Mouse (Mus musculus): ENCODE data around the gene A630076J17Rik. TPM values are rescaled to one million over a fixed set of nuclear protein-coding genes. Genes with fewer than 3 reads are reported as not detected.

The A630076J17Rik gene
- total and polyA plus RNA-seq, 2 experiments from 2014 or later: not detected

DNA sequence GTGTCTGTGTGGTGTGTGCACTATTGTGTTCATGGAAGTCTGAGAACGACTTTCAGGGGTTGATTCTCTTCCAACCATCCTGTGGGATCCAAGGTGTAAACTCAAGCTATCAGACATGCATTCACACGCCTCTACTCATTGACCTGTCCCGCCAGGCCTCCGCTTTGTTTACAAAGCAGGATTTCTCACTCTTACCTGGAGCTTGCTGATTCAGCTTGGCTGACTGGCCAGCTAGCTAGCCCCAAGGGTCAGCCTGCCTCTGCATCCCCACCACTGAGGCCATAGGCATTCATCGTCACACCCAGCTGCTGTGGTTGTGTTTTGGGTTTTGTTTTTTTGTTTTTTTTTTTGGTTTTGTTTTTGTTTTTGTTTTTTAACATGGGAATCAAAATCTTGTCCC, 1.2 kb upstream of the A630076J17Rik start:
- H3K4me1 ChIP-seq (ENCODE audit: insufficient read depth, low read length): no peaks in the 10 kb centered on the region
- 80% methylated on average over 5 of the region's 5 CpGs for WGBS
- no peak overlapping the region for H3K4me3 ChIP-seq (ENCODE audit: low read length)
- H3K36me3 ChIP-seq (ENCODE audit: insufficient read depth, low read length): no peaks in the 10 kb centered on the region
- no peak for TF ChIP-seq CTCF (IDR thresholded peaks at IDR 0.05; ENCODE audit: low read depth)
- H3K9me3 ChIP-seq (ENCODE audit: low read length): no peaks in the 10 kb centered on the region
- no peaks in the 10 kb centered on the region for H3K27me3 ChIP-seq (ENCODE audit: insufficient read depth, low read length)
- H3K27ac ChIP-seq: no peak overlapping the region
- no peak for ATAC-seq
- H3K4me2 ChIP-seq (ENCODE audit: low read depth, low read length): no peak overlapping the region
- H3K9ac ChIP-seq (replicated peaks; ENCODE audit: low read length): no peak overlapping the region
- no peak for DNase-seq (ENCODE audit: low spot score)

DNA sequence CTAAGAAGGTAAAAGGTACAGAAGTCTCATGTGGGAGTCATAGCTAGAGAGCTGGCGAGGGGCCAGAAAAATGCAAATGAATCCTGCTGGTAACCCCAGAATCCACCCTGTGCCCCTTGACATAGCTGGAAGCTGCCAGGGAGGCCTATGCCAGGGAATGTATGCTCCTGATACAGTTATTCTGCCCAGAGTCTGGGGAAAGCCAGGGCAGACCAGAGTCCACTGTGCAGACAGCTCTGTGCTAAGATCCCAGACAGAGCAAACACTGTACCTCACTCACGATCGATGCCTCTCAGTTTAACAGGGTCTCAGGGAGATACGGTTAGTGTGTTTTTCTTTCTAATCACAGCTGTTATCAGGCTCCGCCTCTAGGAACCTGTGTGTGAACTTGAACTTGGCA, 592 bp upstream of the A630076J17Rik start:
- H3K4me3 ChIP-seq (ENCODE audit: low read length): no peak overlapping the region
- ATAC-seq (no peak), DNase-seq (ENCODE audit: low spot score) (no peak)
- H3K9me3 ChIP-seq (ENCODE audit: low read length): no peaks in the 10 kb centered on the region
- no peaks in the 10 kb centered on the region for H3K4me1 ChIP-seq (ENCODE audit: insufficient read depth, low read length)
- no peak for TF ChIP-seq CTCF (IDR thresholded peaks at IDR 0.05; ENCODE audit: low read depth)
- no peak overlapping the region for H3K9ac ChIP-seq (replicated peaks; ENCODE audit: low read length)
- H3K4me2 ChIP-seq (ENCODE audit: low read depth, low read length): no peak overlapping the region
- H3K27ac ChIP-seq: no peak overlapping the region
- no peaks in the 10 kb centered on the region for H3K27me3 ChIP-seq (ENCODE audit: insufficient read depth, low read length)
- WGBS: 72% methylated on average over 5 of the region's 5 CpGs
- H3K36me3 ChIP-seq (ENCODE audit: insufficient read depth, low read length): no peaks in the 10 kb centered on the region

DNA sequence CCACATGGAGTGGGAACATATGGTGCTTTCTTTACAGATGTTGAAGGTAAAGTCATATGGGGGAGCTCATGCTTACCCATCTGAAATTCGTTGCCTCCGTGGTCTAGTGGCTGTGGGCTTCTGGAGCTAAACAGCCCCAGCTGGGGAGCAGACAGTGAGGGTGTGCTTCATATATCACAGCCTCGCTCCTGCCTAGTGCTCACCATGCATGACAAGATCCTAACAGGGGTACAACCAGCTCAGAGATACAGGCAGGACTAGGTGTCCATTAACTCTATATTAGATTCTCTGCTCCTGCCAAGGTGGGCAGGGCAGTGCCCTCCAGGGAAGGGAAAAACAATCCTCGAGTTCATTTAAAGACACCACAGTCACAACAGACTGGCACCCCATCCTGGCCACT, 788 bp downstream of the A630076J17Rik start:
- H3K36me3 ChIP-seq (ENCODE audit: insufficient read depth, low read length): no peaks in the 10 kb centered on the region
- 65% methylated on average over 4 of the region's 4 CpGs for WGBS
- no peak for DNase-seq (ENCODE audit: low spot score)
- no peak for ATAC-seq
- no peak for TF ChIP-seq CTCF (IDR thresholded peaks at IDR 0.05; ENCODE audit: low read depth)
- H3K4me1 ChIP-seq (ENCODE audit: insufficient read depth, low read length): no peaks in the 10 kb centered on the region
- no peaks in the 10 kb centered on the region for H3K9me3 ChIP-seq (ENCODE audit: low read length)
- no peaks in the 10 kb centered on the region for H3K27me3 ChIP-seq (ENCODE audit: insufficient read depth, low read length)
- H3K4me3 ChIP-seq (ENCODE audit: low read length): no peak overlapping the region
- no peak overlapping the region for H3K27ac ChIP-seq
- no peak overlapping the region for H3K9ac ChIP-seq (replicated peaks; ENCODE audit: low read length)
- H3K4me2 ChIP-seq (ENCODE audit: low read depth, low read length): no peak overlapping the region

DNA sequence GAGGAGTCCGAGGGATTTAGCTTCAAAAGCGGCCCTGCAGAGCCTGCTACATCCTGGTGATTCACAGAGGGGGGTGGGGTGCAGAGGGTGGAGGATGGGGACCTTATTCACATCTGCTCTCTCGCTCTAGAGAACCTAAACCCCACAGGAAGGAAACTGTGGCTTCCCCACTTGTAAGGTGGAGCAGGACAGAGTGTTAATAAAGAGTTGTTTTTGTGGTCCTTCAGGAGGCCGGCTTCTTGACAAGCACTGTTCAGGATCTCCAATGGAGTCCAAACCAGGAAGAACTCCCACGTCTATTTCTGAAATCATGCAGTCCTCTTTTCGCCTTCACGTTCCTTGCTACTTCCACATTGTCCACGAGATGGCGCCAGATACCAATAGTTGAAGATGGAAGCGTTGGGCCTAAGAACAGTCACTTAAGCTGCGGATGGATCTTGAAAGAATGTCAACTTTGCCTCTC, 3.0 kb downstream of the A630076J17Rik start:
- Histone ChIP-seq H3K4me2 (ENCODE audit: low read depth, low read length) (no peak overlapping the region), H3K4me3 (ENCODE audit: low read length) (no peak overlapping the region; the same call in 1 of the 2 replicates), H3K9ac (replicated peaks; ENCODE audit: low read length) (no peak overlapping the region), H3K9me3 (ENCODE audit: low read length) (no peaks in the 10 kb centered on the region), H3K36me3 (ENCODE audit: insufficient read depth, low read length) (no peaks in the 10 kb centered on the region), H3K27ac (no peak overlapping the region), H3K27me3 (ENCODE audit: insufficient read depth, low read length) (no peaks in the 10 kb centered on the region), H3K4me1 (ENCODE audit: insufficient read depth, low read length) (no peaks in the 10 kb centered on the region)
- 7% methylated on average over 11 of the region's 11 CpGs for WGBS
- DNase-seq (ENCODE audit: low spot score) (peak; percentile 91), ATAC-seq (peak; percentile 63; the same call in 1 of the 2 replicates)
- TF ChIP-seq CTCF (IDR thresholded peaks at IDR 0.05; ENCODE audit: low read depth): peak; percentile 97

DNA sequence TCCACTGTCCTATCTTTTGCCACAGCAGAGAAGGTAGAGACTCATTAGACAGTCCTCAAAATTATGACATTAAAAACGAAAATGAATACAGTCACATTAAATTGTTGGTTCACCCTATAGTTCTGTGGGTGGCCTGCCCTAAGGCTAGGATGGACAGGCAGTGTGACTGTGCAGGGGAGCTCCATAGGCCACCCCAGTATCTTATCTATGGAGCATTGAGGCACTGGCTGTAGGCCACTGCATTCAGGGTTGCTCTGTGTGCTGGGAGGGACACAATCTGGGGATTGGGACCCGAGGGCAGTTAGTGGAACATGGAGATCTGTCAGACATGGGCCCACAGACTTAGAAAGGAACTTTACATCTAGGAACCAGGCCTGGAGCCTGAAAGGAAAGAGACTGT, 3.5 kb downstream of the A630076J17Rik start:
- ATAC-seq: peak; percentile 36; the same call in 1 of the 2 replicates
- DNase-seq (ENCODE audit: low spot score): no peak
- Histone ChIP-seq H3K4me1 (ENCODE audit: insufficient read depth, low read length) (no peaks in the 10 kb centered on the region), H3K4me2 (ENCODE audit: low read depth, low read length) (no peak overlapping the region), H3K9ac (replicated peaks; ENCODE audit: low read length) (no peak overlapping the region), H3K9me3 (ENCODE audit: low read length) (no peaks in the 10 kb centered on the region), H3K27me3 (ENCODE audit: insufficient read depth, low read length) (no peaks in the 10 kb centered on the region), H3K27ac (no peak overlapping the region), H3K4me3 (ENCODE audit: low read length) (no peak overlapping the region), H3K36me3 (ENCODE audit: insufficient read depth, low read length) (no peaks in the 10 kb centered on the region)
- WGBS: 26% methylated on average over 2 of the region's 2 CpGs
- TF ChIP-seq CTCF (IDR thresholded peaks at IDR 0.05; ENCODE audit: low read depth): no peak

DNA sequence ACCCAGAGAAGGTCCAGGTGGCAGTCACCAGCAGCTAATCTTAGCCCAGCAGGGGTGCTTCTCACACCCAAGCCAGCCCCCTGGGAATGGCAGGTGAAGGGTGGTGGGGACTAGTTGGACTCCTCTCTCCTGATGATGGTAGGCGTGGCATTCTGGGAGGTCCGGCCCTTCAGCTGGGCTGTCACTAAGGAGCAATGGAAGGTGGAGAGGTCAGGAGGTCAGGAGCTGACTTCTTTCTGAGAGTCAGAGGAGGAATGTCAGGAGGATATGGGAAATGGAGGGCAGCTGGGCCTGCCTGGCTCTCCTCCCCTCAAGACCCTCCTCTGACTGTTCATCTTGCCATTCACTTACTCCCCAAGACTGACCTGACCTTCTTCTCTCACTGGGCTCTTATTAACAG, 7.6 kb downstream of the A630076J17Rik start:
- TF ChIP-seq CTCF (IDR thresholded peaks at IDR 0.05; ENCODE audit: low read depth): no peak
- H3K27ac ChIP-seq: no peak overlapping the region
- no peak overlapping the region for H3K9ac ChIP-seq (replicated peaks; ENCODE audit: low read length)
- ATAC-seq (no peak), DNase-seq (ENCODE audit: low spot score) (no peak)
- no peak overlapping the region for H3K4me2 ChIP-seq (ENCODE audit: low read depth, low read length)
- no peaks in the 10 kb centered on the region for H3K9me3 ChIP-seq (ENCODE audit: low read length)
- 73% methylated on average over 2 of the region's 2 CpGs for WGBS
- H3K27me3 ChIP-seq (ENCODE audit: insufficient read depth, low read length): no peaks in the 10 kb centered on the region
- no peaks in the 10 kb centered on the region for H3K36me3 ChIP-seq (ENCODE audit: insufficient read depth, low read length)
- peaks cover 3% of the 10 kb centered on the region; the same call in 1 of the 2 replicates for H3K4me1 ChIP-seq (ENCODE audit: insufficient read depth, low read length)
- H3K4me3 ChIP-seq (ENCODE audit: low read length): no peak overlapping the region

DNA sequence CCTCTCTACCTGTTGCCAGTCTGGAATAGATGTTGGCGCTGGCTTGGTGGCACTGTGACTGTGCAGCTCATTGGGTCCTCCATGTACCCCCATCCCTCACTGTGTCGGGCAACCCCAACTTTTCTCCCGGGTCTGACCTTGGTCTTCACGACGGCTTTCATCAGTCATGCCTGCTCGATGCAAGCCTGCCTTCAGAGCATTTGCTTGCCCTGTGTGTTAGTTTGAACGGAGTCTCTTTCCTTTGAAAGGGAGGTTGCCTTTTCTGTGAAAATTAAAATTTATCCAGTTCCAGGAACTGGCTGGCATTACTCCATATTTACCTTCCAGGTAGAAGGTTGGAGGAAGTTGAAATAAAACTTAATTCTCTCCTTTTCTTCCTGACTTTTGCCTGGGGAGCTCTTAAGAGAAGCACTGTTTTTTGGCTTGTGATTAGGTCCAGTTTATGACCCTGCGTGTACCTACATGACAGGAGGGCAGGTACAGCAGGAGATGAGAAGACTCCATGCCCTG, 8.1 kb downstream of the A630076J17Rik start:
- DNase-seq (ENCODE audit: low spot score) (no peak), ATAC-seq (no peak)
- Histone ChIP-seq H3K4me3 (ENCODE audit: low read length) (no peak overlapping the region), H3K9me3 (ENCODE audit: low read length) (no peaks in the 10 kb centered on the region), H3K4me2 (ENCODE audit: low read depth, low read length) (no peak overlapping the region), H3K4me1 (ENCODE audit: insufficient read depth, low read length) (peaks cover 3% of the 10 kb centered on the region; the same call in 1 of the 2 replicates), H3K27me3 (ENCODE audit: insufficient read depth, low read length) (no peaks in the 10 kb centered on the region), H3K9ac (replicated peaks; ENCODE audit: low read length) (no peak overlapping the region), H3K36me3 (ENCODE audit: insufficient read depth, low read length) (no peaks in the 10 kb centered on the region), H3K27ac (no peak overlapping the region)
- no peak for TF ChIP-seq CTCF (IDR thresholded peaks at IDR 0.05; ENCODE audit: low read depth)
- 85% methylated on average over 8 of the region's 8 CpGs for WGBS

All from hindbrain, postnatal 0 days (tissue).